Mouse (Mus musculus): ENCODE measurements around the gene Dhx16. TPM values are rescaled to one million over a fixed set of nuclear protein-coding genes. Genes with fewer than 3 reads are reported as not detected.

Dhx16 gene
- polyA plus RNA-seq, 1 experiment from 2014 or later: 51.2 TPM

DNA sequence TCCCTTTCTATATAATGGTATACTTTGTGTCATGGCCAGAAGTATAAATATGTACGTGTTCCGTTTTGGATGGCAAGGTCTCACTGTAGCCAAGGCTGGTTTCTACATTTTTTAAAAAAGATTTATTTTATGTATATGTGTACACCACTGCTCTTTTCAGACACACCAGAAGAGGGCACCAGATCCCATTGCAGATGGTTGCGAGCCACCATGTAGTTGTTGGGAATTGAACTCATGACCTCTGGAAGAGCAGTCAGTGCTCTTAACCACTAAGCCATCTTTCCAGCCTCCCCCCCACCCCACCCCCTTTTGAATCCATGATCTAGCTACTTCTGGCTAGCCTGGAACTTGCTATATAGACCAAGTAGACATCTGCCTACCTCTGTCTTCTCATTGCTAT, 36.1 kb upstream of the Dhx16 start:
- DNase-seq (ENCODE audit: low spot score): no peak
- H3K9ac ChIP-seq (ENCODE audit: low read length): no peak overlapping the region
- no peak overlapping the region for H3K27ac ChIP-seq (replicated peaks; ENCODE audit: low read depth, low read length)
- no peaks in the 10 kb centered on the region for H3K9me3 ChIP-seq (ENCODE audit: control insufficient read depth, low read length)
- WGBS: 95% methylated on average over 3 of the region's 3 CpGs
- peaks cover 16% of the 10 kb centered on the region for H3K36me3 ChIP-seq (ENCODE audit: control insufficient read depth, insufficient read depth, low read length)
- no peak overlapping the region for H3K4me2 ChIP-seq (ENCODE audit: low read depth, severe bottlenecking)
- ATAC-seq (ENCODE audit: insufficient number of reproducible peaks, low FRiP score, low TSS enrichment, low read depth): no peak
- no peaks in the 10 kb centered on the region for H3K4me1 ChIP-seq (ENCODE audit: control insufficient read depth, insufficient read depth, low read length)
- no peaks in the 10 kb centered on the region for H3K27me3 ChIP-seq (ENCODE audit: control insufficient read depth, insufficient read depth, low read length)
- H3K4me3 ChIP-seq (ENCODE audit: low read depth, low read length): no peak overlapping the region; the same call in 1 of the 2 replicates

GRCm38 (mm10) chr17:35848112-35848511, 31.5 kb upstream of the Dhx16 start:
- Histone ChIP-seq H3K4me3 (ENCODE audit: low read depth, low read length) (no peak overlapping the region), H3K4me2 (ENCODE audit: low read depth, severe bottlenecking) (no peak overlapping the region), H3K27ac (replicated peaks; ENCODE audit: low read depth, low read length) (no peak overlapping the region), H3K27me3 (ENCODE audit: control insufficient read depth, insufficient read depth, low read length) (no peaks in the 10 kb centered on the region), H3K4me1 (ENCODE audit: control insufficient read depth, insufficient read depth, low read length) (no peaks in the 10 kb centered on the region), H3K9me3 (ENCODE audit: control insufficient read depth, low read length) (no peaks in the 10 kb centered on the region), H3K36me3 (ENCODE audit: control insufficient read depth, insufficient read depth, low read length) (peaks cover 38% of the 10 kb centered on the region), H3K9ac (ENCODE audit: low read length) (no peak overlapping the region)
- DNase-seq (ENCODE audit: low spot score) (no peak), ATAC-seq (ENCODE audit: insufficient number of reproducible peaks, low FRiP score, low TSS enrichment, low read depth) (no peak)
- 58% methylated on average over 1 of the region's 1 CpGs for WGBS

DNA sequence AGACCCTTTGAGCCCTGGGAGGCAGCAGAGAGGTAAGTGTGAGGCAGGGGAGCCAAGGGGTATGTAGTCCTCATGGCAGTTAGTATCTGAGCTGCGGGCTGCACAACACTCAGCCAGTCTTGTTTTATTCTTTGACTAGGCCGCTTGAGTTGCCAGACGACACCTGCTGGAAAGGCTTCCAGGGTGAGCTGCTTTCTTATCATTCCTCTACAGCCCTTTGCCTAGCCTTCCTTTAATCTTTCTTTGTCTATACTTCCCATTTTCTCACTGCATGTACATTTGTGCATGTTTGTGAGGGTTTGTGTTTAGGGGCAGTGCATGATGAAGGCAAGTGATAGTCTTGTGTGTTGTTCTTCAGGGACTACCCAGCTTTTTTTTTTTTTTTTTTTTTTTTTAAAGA, 28.6 kb upstream of the Dhx16 start:
- Histone ChIP-seq H3K4me2 (ENCODE audit: low read depth, severe bottlenecking) (no peak overlapping the region), H3K9me3 (ENCODE audit: control insufficient read depth, low read length) (no peaks in the 10 kb centered on the region), H3K4me1 (ENCODE audit: control insufficient read depth, insufficient read depth, low read length) (no peaks in the 10 kb centered on the region), H3K27me3 (ENCODE audit: control insufficient read depth, insufficient read depth, low read length) (no peaks in the 10 kb centered on the region), H3K9ac (ENCODE audit: low read length) (no peak overlapping the region), H3K36me3 (ENCODE audit: control insufficient read depth, insufficient read depth, low read length) (peaks cover 39% of the 10 kb centered on the region), H3K4me3 (ENCODE audit: low read depth, low read length) (no peak overlapping the region), H3K27ac (replicated peaks; ENCODE audit: low read depth, low read length) (no peak overlapping the region)
- 91% methylated on average over 3 of the region's 3 CpGs for WGBS
- DNase-seq (ENCODE audit: low spot score): no peak
- no peak for ATAC-seq (ENCODE audit: insufficient number of reproducible peaks, low FRiP score, low TSS enrichment, low read depth)

DNA sequence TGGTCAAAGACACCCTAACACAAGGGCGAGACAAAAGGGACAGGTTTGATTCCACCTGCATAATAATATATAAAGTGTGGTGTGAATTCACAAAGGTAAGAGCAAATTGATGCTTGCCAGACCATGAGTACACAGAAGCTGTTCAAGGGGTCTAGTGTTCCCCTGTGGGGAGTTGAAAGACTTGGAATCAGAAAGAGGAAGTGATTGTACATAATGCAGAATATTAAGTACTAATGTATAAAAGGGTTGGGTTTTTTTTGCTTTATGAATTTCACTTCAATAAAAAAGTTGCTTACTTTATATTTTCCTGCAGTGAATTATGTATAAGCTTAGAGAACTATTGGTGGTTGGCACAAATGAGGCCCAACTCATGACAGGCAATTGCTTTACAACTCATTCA, 20.2 kb upstream of the Dhx16 start:
- H3K9me3 ChIP-seq (ENCODE audit: control insufficient read depth, low read length): no peaks in the 10 kb centered on the region
- H3K27me3 ChIP-seq (ENCODE audit: control insufficient read depth, insufficient read depth, low read length): no peaks in the 10 kb centered on the region
- H3K9ac ChIP-seq (ENCODE audit: low read length): no peak overlapping the region
- H3K36me3 ChIP-seq (ENCODE audit: control insufficient read depth, insufficient read depth, low read length): peaks cover 3% of the 10 kb centered on the region
- H3K4me1 ChIP-seq (ENCODE audit: control insufficient read depth, insufficient read depth, low read length): no peaks in the 10 kb centered on the region
- no peak for ATAC-seq (ENCODE audit: insufficient number of reproducible peaks, low FRiP score, low TSS enrichment, low read depth)
- 89% methylated on average over 1 of the region's 1 CpGs for WGBS
- H3K4me2 ChIP-seq (ENCODE audit: low read depth, severe bottlenecking): no peak overlapping the region
- DNase-seq (ENCODE audit: low spot score): no peak
- H3K4me3 ChIP-seq (ENCODE audit: low read depth, low read length): no peak overlapping the region
- H3K27ac ChIP-seq (replicated peaks; ENCODE audit: low read depth, low read length): no peak overlapping the region

- no peak overlapping the region for H3K4me2 ChIP-seq (ENCODE audit: low read depth, severe bottlenecking)
- H3K36me3 ChIP-seq (ENCODE audit: control insufficient read depth, insufficient read depth, low read length): peaks cover 3% of the 10 kb centered on the region
- no peaks in the 10 kb centered on the region for H3K27me3 ChIP-seq (ENCODE audit: control insufficient read depth, insufficient read depth, low read length)
- H3K9me3 ChIP-seq (ENCODE audit: control insufficient read depth, low read length): no peaks in the 10 kb centered on the region
- no peak overlapping the region for H3K9ac ChIP-seq (ENCODE audit: low read length)
- ATAC-seq (ENCODE audit: insufficient number of reproducible peaks, low FRiP score, low TSS enrichment, low read depth) (no peak), DNase-seq (ENCODE audit: low spot score) (no peak)
- 79% methylated on average over 2 of the region's 2 CpGs for WGBS
- no peak overlapping the region for H3K4me3 ChIP-seq (ENCODE audit: low read depth, low read length)
- peaks cover 2% of the 10 kb centered on the region; the same call in 1 of the 2 replicates for H3K4me1 ChIP-seq (ENCODE audit: control insufficient read depth, insufficient read depth, low read length)
- no peak overlapping the region for H3K27ac ChIP-seq (replicated peaks; ENCODE audit: low read depth, low read length)
These were observed 19.8 kb upstream of the Dhx16 start for GRCm38 (mm10) chr17:35859835-35860234.

DNA sequence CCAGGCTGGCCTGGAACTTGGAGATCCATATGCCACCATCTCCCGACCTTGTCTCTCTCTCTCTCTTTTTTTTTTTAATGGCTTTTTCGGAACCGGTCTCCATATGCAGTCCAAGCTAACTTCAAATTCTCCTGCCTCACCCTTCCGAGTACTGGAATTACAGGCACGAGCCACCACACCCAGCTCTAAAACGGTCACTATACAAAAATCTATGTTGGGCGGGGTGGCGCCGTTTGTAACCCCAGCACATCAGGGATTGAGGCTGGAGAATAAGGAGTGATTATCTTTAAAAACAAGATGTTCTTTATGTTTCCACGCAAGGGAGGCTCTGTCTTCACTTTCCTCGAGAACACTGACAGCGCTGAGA, 18.8 kb upstream of the Dhx16 start:
- 5% methylated on average over 12 of the region's 12 CpGs for WGBS
- H3K27me3 ChIP-seq (ENCODE audit: control insufficient read depth, insufficient read depth, low read length): no peaks in the 10 kb centered on the region
- H3K4me3 ChIP-seq (ENCODE audit: low read depth, low read length): peak overlapping the region; percentile 52
- ATAC-seq (ENCODE audit: insufficient number of reproducible peaks, low FRiP score, low TSS enrichment, low read depth): no peak; the same call in 1 of the 2 replicates
- H3K36me3 ChIP-seq (ENCODE audit: control insufficient read depth, insufficient read depth, low read length): peaks cover 3% of the 10 kb centered on the region
- H3K4me1 ChIP-seq (ENCODE audit: control insufficient read depth, insufficient read depth, low read length): peaks cover 5% of the 10 kb centered on the region; the same call in 1 of the 2 replicates
- H3K4me2 ChIP-seq (ENCODE audit: low read depth, severe bottlenecking): peak overlapping the region; percentile 49
- no peak for DNase-seq (ENCODE audit: low spot score)
- no peaks in the 10 kb centered on the region for H3K9me3 ChIP-seq (ENCODE audit: control insufficient read depth, low read length)
- H3K27ac ChIP-seq (replicated peaks; ENCODE audit: low read depth, low read length): no peak overlapping the region
- no peak overlapping the region; the same call in 1 of the 2 replicates for H3K9ac ChIP-seq (ENCODE audit: low read length)

GRCm38 (mm10) chr17:35861198-35861857, 18.3 kb upstream of the Dhx16 start, which contains the start of gene Nrm:
Gene Nrm, plus strand, starts transcription at chr17:35861318.
- no peaks in the 10 kb centered on the region for H3K9me3 ChIP-seq (ENCODE audit: control insufficient read depth, low read length)
- DNase-seq (ENCODE audit: low spot score): peak; percentile 89
- under 1% methylated on average over 47 of the region's 47 CpGs for WGBS

DNA sequence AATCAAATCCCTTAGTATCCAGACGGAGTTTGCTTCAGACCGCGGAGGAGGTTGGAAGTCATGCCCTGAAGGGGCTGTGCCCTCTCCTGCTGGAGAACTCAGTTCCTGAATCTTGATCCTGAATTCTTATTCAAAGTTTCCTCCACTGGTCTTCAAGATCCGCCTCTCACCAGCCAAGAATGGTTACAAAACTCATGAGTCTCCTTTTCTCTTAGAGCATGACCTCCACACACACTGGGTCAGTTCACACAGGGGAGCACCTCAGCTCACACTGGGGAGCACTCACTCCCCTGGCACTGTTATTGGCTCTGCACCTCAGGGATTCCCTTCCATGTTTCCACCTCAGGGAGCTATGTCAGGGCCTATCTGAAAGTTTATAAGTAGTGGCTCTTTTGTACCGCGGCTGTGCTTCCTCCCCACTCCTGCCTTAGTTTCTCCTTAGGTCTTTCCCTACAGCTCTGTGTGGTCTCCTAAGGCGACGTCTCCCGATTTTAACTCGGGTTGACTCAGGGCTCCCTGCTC, 14.7 kb upstream of the Dhx16 start:
- peaks cover 3% of the 10 kb centered on the region; the same call in 1 of the 2 replicates for H3K36me3 ChIP-seq (ENCODE audit: control insufficient read depth, insufficient read depth, low read length)
- no peaks in the 10 kb centered on the region for H3K27me3 ChIP-seq (ENCODE audit: control insufficient read depth, insufficient read depth, low read length)
- peak overlapping the region; percentile 87 for H3K9ac ChIP-seq (ENCODE audit: low read length)
- no peak overlapping the region for H3K27ac ChIP-seq (replicated peaks; ENCODE audit: low read depth, low read length)
- DNase-seq (ENCODE audit: low spot score): no peak
- peak overlapping the region; percentile 88 for H3K4me2 ChIP-seq (ENCODE audit: low read depth, severe bottlenecking)
- no peak for ATAC-seq (ENCODE audit: insufficient number of reproducible peaks, low FRiP score, low TSS enrichment, low read depth)
- no peaks in the 10 kb centered on the region for H3K9me3 ChIP-seq (ENCODE audit: control insufficient read depth, low read length)
- H3K4me3 ChIP-seq (ENCODE audit: low read depth, low read length): peak overlapping the region; percentile 60
- peaks cover 31% of the 10 kb centered on the region for H3K4me1 ChIP-seq (ENCODE audit: control insufficient read depth, insufficient read depth, low read length)
- WGBS: 29% methylated on average over 10 of the region's 10 CpGs

More at GRCm38 (mm10) chr17:35861198-35861857, 18.3 kb upstream of the Dhx16 start, which contains the start of gene Nrm:
- peak within 1 kb of the TSS; percentile 52 for H3K4me3 ChIP-seq (ENCODE audit: low read depth, low read length)
- H3K4me2 ChIP-seq (ENCODE audit: low read depth, severe bottlenecking): peak within 1 kb of the TSS; percentile 49
- peak within 1 kb of the TSS; percentile 65 for H3K9ac ChIP-seq (ENCODE audit: low read length)
- ATAC-seq (ENCODE audit: insufficient number of reproducible peaks, low FRiP score, low TSS enrichment, low read depth): peak; percentile 87
- H3K27me3 ChIP-seq (ENCODE audit: control insufficient read depth, insufficient read depth, low read length): no peaks in the 10 kb centered on the region
- peaks cover 5% of the 10 kb centered on the region; the same call in 1 of the 2 replicates for H3K4me1 ChIP-seq (ENCODE audit: control insufficient read depth, insufficient read depth, low read length)
- peaks cover 3% of the 10 kb centered on the region for H3K36me3 ChIP-seq (ENCODE audit: control insufficient read depth, insufficient read depth, low read length)
- H3K27ac ChIP-seq (replicated peaks; ENCODE audit: low read depth, low read length): peak within 1 kb of the TSS; percentile 38

Data from limb, embryonic 11.5 days (tissue).